Mouse (Mus musculus) spleen, adult 18-20 months (tissue): ENCODE data around the gene Pxk.

Experiments
- DNase-seq, 2 experiments: peaks; one replicate each; pipeline ENCODE4 v3.0.0; 2022; ENCODE audit warnings: mixed read lengths in 2 of 2

Pxk gene

DNA sequence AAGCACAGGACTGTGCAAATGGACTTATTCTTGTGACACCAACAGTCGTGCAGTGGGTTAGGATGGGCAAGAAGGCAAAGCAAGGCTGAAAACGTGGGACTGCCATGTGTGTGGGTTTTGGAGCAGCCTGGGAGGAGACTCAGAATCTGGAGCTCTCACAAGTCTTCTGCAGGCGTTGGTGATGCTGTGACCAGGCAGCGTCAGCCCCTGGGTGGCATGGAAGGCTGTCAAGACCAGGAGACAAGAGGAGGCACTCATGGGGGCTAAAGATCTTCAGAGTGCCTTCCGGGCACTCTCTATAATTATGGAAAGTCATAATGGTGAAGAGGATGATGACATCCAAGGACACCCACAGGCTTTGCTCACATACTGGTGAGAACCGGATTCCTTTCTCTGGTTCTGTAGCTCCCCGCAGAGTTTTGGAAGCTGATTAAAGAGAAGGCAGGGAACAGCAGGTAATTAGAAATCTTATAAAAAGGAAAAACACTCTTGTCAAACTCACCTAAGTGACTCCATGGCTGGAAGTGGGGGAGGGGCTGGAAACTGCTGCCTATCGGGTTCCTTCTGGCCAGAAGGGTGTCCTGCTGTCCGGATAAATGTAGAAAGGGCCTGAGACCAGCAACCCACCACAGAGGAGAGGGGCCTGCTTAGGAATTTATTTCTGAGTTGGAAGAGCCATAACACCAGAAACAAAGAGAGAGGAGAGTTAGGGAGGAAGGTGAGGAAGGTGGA, 108.3 kb downstream of the Pxk start:
- no peak for DNase-seq

DNA sequence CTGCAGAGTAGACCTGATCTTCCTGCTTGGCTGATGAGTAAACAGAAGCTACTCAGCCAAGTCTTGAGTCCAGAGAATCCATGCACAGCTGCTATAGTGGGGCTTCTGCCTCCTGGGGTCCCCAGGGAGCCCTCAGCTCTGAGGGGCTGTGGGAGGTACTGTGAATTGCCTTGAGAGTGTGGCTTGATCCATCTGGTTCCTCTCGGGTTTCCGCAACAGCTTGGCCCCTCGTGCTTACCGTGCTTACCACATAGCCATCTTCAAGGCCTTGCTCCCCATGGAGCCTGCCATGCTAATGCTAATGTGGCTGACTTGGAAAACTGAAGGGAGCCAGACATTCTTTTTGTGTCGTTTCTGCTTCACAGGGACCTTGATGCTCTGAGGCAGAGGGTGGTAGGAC, 109.1 kb downstream of the Pxk start:
- no peak for DNase-seq

DNA sequence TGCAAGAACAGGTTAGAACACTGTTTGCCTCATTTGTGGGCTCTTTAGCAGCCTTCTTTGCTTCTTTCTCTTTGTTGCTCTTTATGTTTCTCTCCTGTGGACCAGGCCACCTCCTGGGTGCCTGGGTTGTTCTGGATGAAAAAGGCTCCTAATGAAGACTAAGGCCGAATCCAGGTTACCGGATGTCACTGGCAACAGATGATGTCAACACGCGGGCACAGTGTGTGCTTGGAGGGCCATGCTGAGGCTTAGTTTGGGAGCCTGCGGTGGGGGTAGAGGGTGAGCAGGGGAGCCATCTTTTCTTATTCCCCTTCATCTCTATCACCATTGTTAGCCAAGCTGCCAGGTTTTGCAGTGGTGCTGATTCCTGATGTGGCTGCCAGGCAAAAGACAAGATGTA, 109.5 kb downstream of the Pxk start:
- DNase-seq, result no peak

DNA sequence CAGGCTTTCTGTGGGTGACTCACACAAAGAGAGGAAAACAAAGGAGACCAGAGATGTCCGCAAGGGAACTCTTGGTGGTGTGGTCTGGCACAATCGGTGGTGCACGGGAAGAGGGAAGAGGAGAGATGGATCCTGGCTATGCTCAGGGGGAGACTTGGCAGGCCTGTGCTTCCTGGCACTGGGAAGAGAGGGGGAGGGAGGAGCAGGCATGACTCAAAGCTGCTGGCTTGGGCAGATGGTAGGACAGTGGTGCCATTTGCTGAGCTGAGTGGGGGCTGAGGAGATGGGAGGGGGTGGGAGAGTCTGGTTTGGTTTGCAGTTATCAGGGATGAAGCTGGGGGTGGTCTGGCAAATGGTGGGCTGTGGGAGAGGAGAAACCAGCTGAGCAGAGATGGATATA, 110.9 kb downstream of the Pxk start:
- DNase-seq, result no peak

DNA sequence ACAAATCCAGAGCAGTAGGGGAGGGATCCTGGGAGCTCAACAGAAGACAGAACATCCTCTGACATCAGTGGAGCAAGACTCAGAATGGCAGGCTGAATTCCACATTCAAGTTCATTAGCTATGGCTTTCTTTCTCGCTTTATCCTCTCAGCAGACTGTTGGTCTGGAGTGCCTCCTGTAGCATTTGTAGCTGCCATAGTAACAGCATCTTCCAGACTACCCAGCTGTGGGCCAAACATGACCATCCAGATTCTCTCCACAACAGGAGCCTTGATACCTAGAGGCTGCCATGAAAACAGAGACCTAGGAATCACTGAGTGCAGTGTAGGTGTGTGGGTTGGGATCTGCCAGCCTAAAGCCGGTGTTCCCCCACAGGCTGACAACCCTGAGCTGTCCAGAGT, 111.9 kb downstream of the Pxk start:
- DNase-seq, result no peak

DNA sequence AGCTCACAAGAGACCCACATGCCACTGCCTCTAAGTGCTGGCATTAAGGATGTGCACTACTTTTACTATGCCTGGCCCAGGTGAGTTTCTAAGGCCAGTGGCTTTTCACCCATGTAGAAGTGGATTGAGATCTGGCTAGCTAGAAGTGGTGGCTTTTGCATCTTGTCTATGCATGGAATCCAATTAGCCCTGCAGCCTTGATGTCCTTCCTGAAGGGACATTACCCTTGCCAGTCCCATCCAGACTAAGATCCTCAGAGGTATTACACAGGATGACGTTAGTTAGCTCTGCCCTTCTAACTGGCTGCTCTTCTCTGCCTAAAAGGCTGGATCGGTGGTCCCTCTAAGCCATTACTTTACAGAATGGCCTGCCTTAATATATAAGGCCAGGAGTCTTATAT, 115.0 kb downstream of the Pxk start:
- DNase-seq, result no peak

DNA sequence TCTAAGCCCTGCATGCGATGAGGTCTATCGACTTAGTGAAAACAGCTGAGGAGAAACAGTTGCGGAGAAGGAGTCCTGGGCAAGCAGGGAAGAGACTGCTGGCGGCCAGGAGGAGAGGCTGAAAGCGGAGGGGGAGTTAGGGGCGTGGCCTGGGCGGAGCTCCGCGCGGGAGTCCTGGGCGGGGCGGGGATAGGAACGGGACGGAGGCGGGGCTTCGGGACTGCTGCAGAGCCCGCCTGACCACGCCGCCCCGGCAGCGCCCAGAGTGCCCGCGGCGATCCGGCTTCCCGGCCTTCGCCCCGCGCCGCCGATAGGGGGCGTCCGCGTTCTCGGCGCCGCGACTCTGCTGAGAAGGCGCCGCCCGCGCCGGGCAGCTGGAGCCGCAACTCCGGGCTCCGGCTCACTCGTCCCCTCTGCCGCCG, 115.8 kb downstream of the Pxk start, which contains the start of gene Kctd6:
Gene Kctd6, plus strand, starts transcription at position 338 of the 422 bp plus-strand sequence.
- peak; percentile 98 to 100 for DNase-seq
